Mouse (Mus musculus) neural tube, embryonic 14.5 days (tissue): ENCODE results near the gene Zfr. TPM values are rescaled to one million over a fixed set of nuclear protein-coding genes. Genes with fewer than 3 reads are reported as not detected.

Experiments used
- ATAC-seq: fragments of 200-750 bp; cut with Nextera tagmentation; 2 replicates; pipeline ENCODE4 v1.8.0; 2017; ENCODE audit warnings: low read depth, mild to moderate bottlenecking, moderate TSS enrichment, moderate library complexity
- H3K27ac ChIP-seq: fragments of 300-500 bp; sonication (generic); 2 replicates; pipeline ENCODE4 v1.5.1; 2014; ENCODE audit warnings: low read depth, mild to moderate bottlenecking, control low read depth, low read length, moderate library complexity, mixed read lengths
- H3K27me3 ChIP-seq: fragments of 300-500 bp; sonication (generic); 2 replicates; pipeline ENCODE4 v1.6.1; 2014; ENCODE audit warnings: low read length; ENCODE audit not compliant: control insufficient read depth, insufficient read depth
- H3K36me3 ChIP-seq: fragments of 300-500 bp; sonication (generic); 2 replicates; pipeline ENCODE4 v1.6.1; 2014; ENCODE audit warnings: low read length, mixed read lengths; ENCODE audit not compliant: control insufficient read depth, insufficient read depth
- H3K4me1 ChIP-seq: fragments of 300-500 bp; sonication (generic); 2 replicates; pipeline ENCODE4 v1.6.1; 2014; ENCODE audit warnings: low read length; ENCODE audit not compliant: control insufficient read depth, insufficient read depth
- H3K4me2 ChIP-seq: fragments of 300-500 bp; sonication (generic); 2 replicates; pipeline ENCODE4 v1.6.1; 2014; ENCODE audit warnings: mild to moderate bottlenecking, low read depth, low read length, control low read depth
- H3K4me3 ChIP-seq: fragments of 300-500 bp; sonication (generic); 2 replicates; pipeline ENCODE4 v1.5.1; 2014; ENCODE audit warnings: low read depth, low read length, control low read depth, mixed read lengths
- H3K9ac ChIP-seq: fragments of 300-500 bp; sonication (generic); replicated peaks from 2 replicates; pipeline ENCODE4 v1.6.1; 2014; ENCODE audit warnings: low read depth, mild to moderate bottlenecking, control low read depth, low read length, mixed read lengths
- H3K9me3 ChIP-seq: fragments of 300-500 bp; sonication (generic); 2 replicates; pipeline ENCODE4 v1.6.1; 2016; ENCODE audit warnings: low read length; ENCODE audit not compliant: control insufficient read depth
- WGBS: fragments of 180-500 bp; shearing (Covaris S2); extraction: QIAGEN DNeasy Blood & Tissue Kit; methylation state at CpG from one replicate; pipeline ENCODE4 v1.1.7; 2014; 5-methylcytosine and 5-hydroxymethylcytosine counted together
- polyA plus RNA-seq: library from polyadenylated mRNA; unstranded; fragments of >200 nt; fragmentation: Nextera tagmentation; extraction: Ambion mirVana; gene quantifications from 2 replicates; pipeline ENCODE4 v1.2.1, GENCODE M21; 2014

Gene Zfr
- polyA plus RNA-seq, 1 experiment from 2014 or later: 266 TPM

DNA sequence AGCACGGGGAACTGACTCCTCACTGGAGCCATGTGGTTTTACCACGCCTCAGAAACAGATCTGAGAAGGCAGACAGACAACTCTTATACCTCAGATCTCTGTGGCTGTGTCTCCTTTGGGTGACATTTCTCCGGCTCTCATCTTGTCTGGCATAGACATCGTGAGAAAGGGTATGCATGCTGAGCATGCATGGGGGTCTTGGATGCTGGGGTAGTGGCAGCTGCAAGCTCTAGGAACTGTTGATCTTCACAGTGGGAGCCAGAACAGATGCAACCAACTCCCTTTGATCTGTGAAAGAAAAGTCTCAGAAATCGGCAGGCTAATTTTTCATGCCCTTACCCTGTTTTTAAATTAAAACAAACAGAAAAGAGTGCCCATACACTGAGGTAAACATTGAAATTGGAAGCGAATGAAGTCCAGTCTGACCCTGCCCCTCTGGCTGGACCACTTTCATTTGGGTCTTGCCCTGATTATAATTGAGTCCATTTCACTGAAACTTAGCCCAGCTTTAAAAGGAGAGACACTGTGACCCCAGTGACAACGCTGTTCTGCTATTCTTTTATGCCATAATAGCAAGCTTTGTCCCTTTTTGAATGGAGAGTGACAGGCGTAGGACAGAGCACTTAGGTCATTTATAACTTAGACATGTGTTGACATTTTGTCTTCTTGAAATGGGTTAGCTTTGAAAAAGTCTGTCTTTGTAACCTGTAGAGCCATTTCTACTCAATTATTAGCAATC lies 105.1 kb downstream of the Zfr start:
- no peak for ATAC-seq
- WGBS: 10% methylated on average over 8 of the region's 8 CpGs

DNA sequence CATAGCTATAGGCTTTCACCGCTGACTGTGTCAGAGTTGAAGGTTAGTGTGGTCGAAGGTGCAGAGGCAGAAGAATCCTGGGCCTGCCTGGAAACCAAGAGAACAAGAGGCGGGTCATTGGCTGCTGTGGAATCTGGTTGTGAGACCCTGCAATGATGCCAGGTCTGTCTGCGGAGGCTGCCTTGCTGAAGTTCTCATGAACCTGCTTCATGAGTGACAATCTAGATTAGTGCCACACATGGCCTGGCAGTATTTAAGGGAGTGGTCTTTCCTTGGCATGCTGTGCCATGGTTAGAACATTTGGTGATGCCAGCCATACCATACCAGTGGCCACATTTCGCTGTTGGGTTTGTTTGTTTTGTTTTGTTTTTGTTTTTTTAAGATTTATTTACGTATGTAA lies 105.8 kb downstream of the Zfr start:
- no peaks in the 10 kb centered on the region for H3K9me3 ChIP-seq
- H3K4me2 ChIP-seq: no peak overlapping the region
- no peaks in the 10 kb centered on the region for H3K36me3 ChIP-seq
- peaks cover 15% of the 10 kb centered on the region for H3K4me1 ChIP-seq
- 57% methylated on average over 6 of the region's 6 CpGs for WGBS
- no peak for ATAC-seq
- no peak overlapping the region for H3K27ac ChIP-seq
- H3K9ac ChIP-seq: no peak overlapping the region
- H3K4me3 ChIP-seq: no peak overlapping the region
- no peaks in the 10 kb centered on the region for H3K27me3 ChIP-seq

More for the DNA sequence above, 105.1 kb downstream of the Zfr start:
- no peak overlapping the region for H3K4me2 ChIP-seq
- H3K4me3 ChIP-seq: no peak overlapping the region
- H3K27me3 ChIP-seq: no peaks in the 10 kb centered on the region
- peaks cover 11% of the 10 kb centered on the region for H3K4me1 ChIP-seq
- no peak overlapping the region for H3K9ac ChIP-seq
- no peaks in the 10 kb centered on the region for H3K36me3 ChIP-seq
- no peaks in the 10 kb centered on the region for H3K9me3 ChIP-seq
- H3K27ac ChIP-seq: no peak overlapping the region; the same call in 1 of the 2 replicates

DNA sequence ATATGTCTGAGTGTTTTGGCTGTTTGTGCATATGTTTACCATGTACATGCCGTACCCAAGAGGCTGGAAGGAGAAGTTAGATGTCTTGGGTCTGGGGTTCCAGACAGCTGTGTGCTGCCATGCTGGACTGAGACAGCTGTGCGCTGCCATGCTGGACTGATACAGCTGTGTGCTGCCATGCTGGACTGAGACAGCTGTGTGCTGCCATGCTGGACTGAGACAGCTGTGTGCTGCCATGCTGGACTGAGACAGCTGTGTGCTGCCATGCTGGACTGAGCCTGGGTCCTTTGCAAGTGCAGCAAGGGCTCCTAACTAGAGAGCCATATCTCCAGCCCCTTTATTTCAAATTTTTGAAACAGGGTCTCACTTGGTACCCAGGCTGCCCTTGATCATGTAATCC lies 106.6 kb downstream of the Zfr start:
- WGBS: 95% methylated on average over 2 of the region's 2 CpGs
- Histone ChIP-seq H3K36me3 (no peaks in the 10 kb centered on the region), H3K4me2 (no peak overlapping the region), H3K9me3 (no peaks in the 10 kb centered on the region), H3K27ac (no peak overlapping the region), H3K4me3 (no peak overlapping the region), H3K9ac (no peak overlapping the region), H3K27me3 (no peaks in the 10 kb centered on the region), H3K4me1 (peaks cover 15% of the 10 kb centered on the region)
- ATAC-seq: no peak

DNA sequence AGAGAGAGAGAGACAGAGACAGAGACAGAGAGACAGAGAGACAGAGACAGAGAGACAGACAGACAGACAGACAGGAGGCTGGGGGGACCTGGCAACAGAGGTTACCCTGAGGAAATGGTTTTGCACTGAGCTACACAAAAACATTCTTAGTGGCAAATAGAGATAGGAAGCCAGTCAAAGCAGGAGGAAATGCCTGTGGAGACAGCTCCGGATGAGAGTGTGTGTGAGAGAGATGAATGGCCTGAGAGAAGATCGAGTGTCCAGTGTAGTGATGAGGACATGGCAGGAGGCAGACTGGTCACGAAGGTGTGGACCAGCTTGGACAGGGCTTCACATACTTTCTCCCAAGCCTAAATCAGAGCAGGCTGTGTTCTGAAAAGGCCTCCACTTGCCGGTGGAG lies 107.4 kb downstream of the Zfr start:
- Histone ChIP-seq H3K27ac (no peak overlapping the region), H3K4me3 (no peak overlapping the region), H3K9me3 (no peaks in the 10 kb centered on the region), H3K4me1 (peaks cover 15% of the 10 kb centered on the region), H3K9ac (no peak overlapping the region), H3K36me3 (no peaks in the 10 kb centered on the region), H3K27me3 (no peaks in the 10 kb centered on the region), H3K4me2 (no peak overlapping the region)
- 79% methylated on average over 4 of the region's 4 CpGs for WGBS
- no peak for ATAC-seq

DNA sequence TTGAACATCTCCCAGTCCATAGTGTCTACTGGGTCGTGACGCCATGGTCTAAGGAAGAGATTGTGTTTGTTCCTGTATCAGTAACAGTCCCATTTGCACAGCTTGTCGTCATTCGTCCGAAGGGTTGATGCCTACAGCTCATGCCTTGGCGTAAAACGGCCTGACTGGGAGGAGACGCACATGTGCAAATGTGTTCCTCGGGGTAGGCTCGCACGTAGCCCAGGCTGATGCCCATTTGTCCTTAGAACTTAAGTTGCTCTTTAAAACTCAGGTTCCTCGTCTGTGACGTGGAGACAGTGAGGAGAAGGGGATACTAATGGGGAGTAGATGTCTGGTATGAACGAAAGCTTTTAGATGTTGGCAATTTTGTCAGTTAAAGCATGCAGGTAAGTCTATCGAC lies 109.3 kb downstream of the Zfr start:
- 95% methylated on average over 15 of the region's 15 CpGs for WGBS
- H3K27me3 ChIP-seq: no peaks in the 10 kb centered on the region
- ATAC-seq: no peak
- no peaks in the 10 kb centered on the region for H3K36me3 ChIP-seq
- no peak overlapping the region for H3K4me2 ChIP-seq
- H3K27ac ChIP-seq: no peak overlapping the region
- H3K9ac ChIP-seq: no peak overlapping the region
- H3K4me3 ChIP-seq: no peak overlapping the region
- H3K4me1 ChIP-seq: peaks cover 15% of the 10 kb centered on the region
- no peaks in the 10 kb centered on the region for H3K9me3 ChIP-seq

DNA sequence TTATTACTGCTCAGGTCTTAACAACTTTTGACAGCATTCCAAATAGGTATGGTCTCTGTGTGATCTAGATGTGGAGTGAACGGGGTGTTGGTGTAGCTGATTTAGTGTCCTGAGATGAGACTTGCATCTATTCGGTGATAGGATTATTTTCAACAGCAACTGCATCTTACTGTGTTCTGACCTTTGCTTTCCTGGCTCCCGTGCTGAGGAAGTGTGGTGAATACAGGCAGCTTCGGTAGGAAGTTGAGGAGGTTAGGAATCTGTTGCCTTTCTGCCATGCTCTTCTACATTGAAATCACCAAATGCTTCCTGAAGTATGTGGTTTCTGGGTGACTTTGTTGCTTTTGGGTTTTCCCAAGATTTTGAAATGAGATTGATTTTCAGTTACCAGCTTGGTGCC lies 109.7 kb downstream of the Zfr start:
- H3K4me2 ChIP-seq: no peak overlapping the region
- no peak for ATAC-seq
- no peaks in the 10 kb centered on the region for H3K9me3 ChIP-seq
- no peak overlapping the region for H3K4me3 ChIP-seq
- no peaks in the 10 kb centered on the region for H3K27me3 ChIP-seq
- peaks cover 11% of the 10 kb centered on the region for H3K4me1 ChIP-seq
- no peak overlapping the region for H3K9ac ChIP-seq
- no peak overlapping the region for H3K27ac ChIP-seq
- no peaks in the 10 kb centered on the region for H3K36me3 ChIP-seq
- WGBS: 87% methylated on average over 4 of the region's 4 CpGs

DNA sequence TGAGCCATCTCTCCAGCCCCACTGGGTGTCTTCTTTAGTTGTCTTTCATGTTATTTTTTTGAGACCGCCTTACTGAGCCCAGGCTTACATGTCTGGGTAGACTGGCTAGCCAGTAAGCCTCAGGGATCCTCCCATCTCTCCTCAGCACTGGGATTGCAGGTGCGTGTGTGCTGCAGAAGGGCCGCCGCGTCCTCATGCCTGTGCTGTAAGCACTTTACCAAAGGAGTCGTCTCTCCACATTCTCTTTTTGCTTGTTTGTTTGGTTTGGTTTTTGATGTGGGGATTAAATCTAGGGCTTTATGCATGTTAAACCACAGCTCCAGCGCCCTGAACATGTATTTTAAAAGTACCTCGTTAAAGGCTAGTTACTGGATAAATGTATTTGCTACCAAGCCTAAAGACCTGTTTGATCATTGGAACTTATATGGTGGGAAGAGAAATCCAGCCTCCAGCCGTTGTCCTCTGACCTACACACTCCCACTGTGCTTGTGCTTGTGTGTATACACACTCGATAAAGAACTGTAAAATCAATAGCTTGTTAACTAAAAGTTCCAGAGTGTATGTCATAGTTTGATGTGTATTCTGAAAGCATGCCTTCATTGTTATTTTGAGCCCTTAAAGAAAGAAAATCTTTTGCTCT lies 112.1 kb downstream of the Zfr start:
- no peaks in the 10 kb centered on the region for H3K27me3 ChIP-seq
- H3K9ac ChIP-seq: no peak overlapping the region
- H3K36me3 ChIP-seq: peaks cover 3% of the 10 kb centered on the region; the same call in 1 of the 2 replicates
- no peak overlapping the region for H3K4me3 ChIP-seq
- no peak overlapping the region for H3K4me2 ChIP-seq
- peaks cover 4% of the 10 kb centered on the region; the same call in 1 of the 2 replicates for H3K4me1 ChIP-seq
- ATAC-seq: no peak
- H3K9me3 ChIP-seq: no peaks in the 10 kb centered on the region
- no peak overlapping the region for H3K27ac ChIP-seq
- WGBS: 81% methylated on average over 10 of the region's 10 CpGs

DNA sequence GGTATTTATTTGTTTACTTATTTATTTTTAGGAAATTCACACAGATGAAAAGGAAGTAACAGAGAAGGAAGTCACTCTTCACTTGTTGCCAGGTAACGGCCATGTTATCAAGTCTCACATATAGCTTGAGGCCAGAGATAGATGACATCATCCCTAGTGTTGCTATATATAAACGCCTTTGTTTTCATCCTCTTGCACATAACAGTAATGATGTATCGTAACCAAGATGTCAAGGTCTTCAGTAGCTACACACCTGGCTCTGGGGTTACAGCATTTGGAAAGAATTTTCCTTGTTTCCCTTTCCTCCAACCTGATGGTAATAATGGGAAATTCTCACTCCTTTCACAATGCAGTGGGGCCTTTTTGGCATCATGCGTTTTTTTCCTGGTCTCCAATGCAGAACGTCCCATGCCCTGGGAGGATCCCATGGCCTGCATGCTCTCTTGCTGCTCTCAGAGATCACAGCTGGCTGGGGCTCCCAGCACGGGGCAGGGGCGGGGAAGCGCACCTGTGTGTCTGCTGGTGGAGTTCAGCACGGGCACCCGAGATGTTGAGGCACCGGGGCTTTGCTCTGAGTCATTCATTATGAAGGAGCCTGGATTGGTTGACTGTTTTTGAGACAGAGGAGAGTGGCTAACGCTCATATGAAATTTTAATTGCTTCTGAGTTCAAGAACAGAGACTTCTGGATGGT lies 112.8 kb downstream of the Zfr start:
- no peak overlapping the region for H3K4me3 ChIP-seq

DNA sequence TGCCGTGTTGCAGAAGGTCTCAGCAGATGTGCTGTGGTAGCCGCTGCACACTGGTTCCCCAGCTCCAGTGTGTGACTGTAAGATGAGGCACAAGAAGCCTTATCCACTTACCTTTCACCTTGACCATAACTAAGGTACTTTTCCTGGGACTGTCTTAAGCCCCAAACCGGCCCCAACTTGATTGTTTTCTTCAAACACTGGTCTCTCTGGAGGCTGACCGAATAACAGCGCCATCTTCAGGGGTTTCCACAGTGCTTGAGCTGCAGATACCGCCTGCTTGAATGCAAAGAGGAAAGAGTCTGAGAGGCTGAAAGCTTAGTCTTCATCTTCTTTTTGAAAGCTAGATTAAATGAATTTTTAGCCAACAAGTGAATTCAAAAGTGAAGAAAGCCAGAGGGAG lies 113.8 kb downstream of the Zfr start:
- Histone ChIP-seq H3K36me3 (peaks cover 3% of the 10 kb centered on the region; the same call in 1 of the 2 replicates), H3K4me3 (no peak overlapping the region), H3K9ac (no peak overlapping the region), H3K4me2 (no peak overlapping the region), H3K9me3 (no peaks in the 10 kb centered on the region), H3K27me3 (no peaks in the 10 kb centered on the region), H3K4me1 (peaks cover 4% of the 10 kb centered on the region; the same call in 1 of the 2 replicates), H3K27ac (no peak overlapping the region)
- ATAC-seq: no peak
- WGBS: 87% methylated on average over 6 of the region's 6 CpGs

More for the DNA sequence above, 112.8 kb downstream of the Zfr start:
- no peak for ATAC-seq
- H3K4me1 ChIP-seq: peaks cover 4% of the 10 kb centered on the region; the same call in 1 of the 2 replicates
- H3K27ac ChIP-seq: no peak overlapping the region
- whole genome bisulfite sequencing: 68% methylated on average over 12 of the region's 12 CpGs
- H3K36me3 ChIP-seq: peaks cover 3% of the 10 kb centered on the region; the same call in 1 of the 2 replicates
- no peak overlapping the region for H3K9ac ChIP-seq
- no peak overlapping the region for H3K4me2 ChIP-seq
- H3K27me3 ChIP-seq: no peaks in the 10 kb centered on the region
- H3K9me3 ChIP-seq: no peaks in the 10 kb centered on the region
